Mouse (Mus musculus) activated CD4-positive, CD25-positive, alpha-beta regulatory T cell, adult 4 months (primary cell): ENCODE measurements around the gene Lsg1. TPM values are rescaled to one million over a fixed set of nuclear protein-coding genes. Genes with fewer than 3 reads are reported as not detected.

Experiments used
- ATAC-seq: one replicate; pipeline ENCODE4 v1.8.0; 2017
- polyA plus RNA-seq, 2 experiments: library from polyadenylated mRNA; unstranded; fragments of 100-300 nt; shearing (Covaris generic); gene quantifications; one replicate each; pipeline ENCODE4 v1.2.1; 2017

Lsg1 gene
- polyA plus RNA-seq, 2 experiments from 2014 or later, result 54.3 to 65.2 TPM

GRCm38 (mm10) chr16:30516993-30517392, 70.4 kb downstream of the Lsg1 start:
- ATAC-seq, result no peak

- ATAC-seq, result no peak
Observed at GRCm38 (mm10) chr16:30515418-30515817, 72.0 kb downstream of the Lsg1 start.

GRCm38 (mm10) chr16:30513050-30514024, 74.1 kb downstream of the Lsg1 start:
- no peak for ATAC-seq

GRCm38 (mm10) chr16:30512375-30513049, 74.9 kb downstream of the Lsg1 start:
- no peak for ATAC-seq

GRCm38 (mm10) chr16:30511563-30512340, 75.6 kb downstream of the Lsg1 start:
- no peak for ATAC-seq

- ATAC-seq, result peak; percentile 93
Observed at GRCm38 (mm10) chr16:30510504-30511451, 76.6 kb downstream of the Lsg1 start.

Other genes starting within 250 kb of the Lsg1 start
- gene Atp13a3, start 181.6 kb downstream of the Lsg1 start, polyA plus RNA-seq, result 10 to 100 TPM in 1 of 2 experiments, 1 to 10 TPM in 1; 8.3 to 12.4 TPM
- under 1 TPM in 1 of 2 experiments, not detected in 1; 0.85 TPM for gene Tmem44, start 36.8 kb downstream of the Lsg1 start, polyA plus RNA-seq
- gene Fam43a, start 12.1 kb upstream of the Lsg1 start, polyA plus RNA-seq, result under 1 TPM; 0.42 to 0.79 TPM